8 mouse cellular contexts compared by ENCODE assay signal in genomic region chr9:72766789-72767349, GRCm38 (mm10). TPM values are rescaled to one million over a fixed set of nuclear protein-coding genes. Genes with fewer than 3 reads are reported as not detected.
A peak's percentile ranks its signal among the peaks of the same experiment; 100 is the strongest.
DNase-seq lines count a peak whose midpoint lies in the region; ATAC-seq and TF ChIP-seq lines count a peak whose summit lies in the region.

No protein-coding gene starts in this region.

- in situ Hi-C loops in CH12.LX (cut with MboI; ENCODE audit: low pct_ligation_motif_present, low pct_unique_long_range_greater_than_20kb, low sequenced_read_pairs) = loop anchor here (10.0 to 25.0 kb wide), 2 partner anchors 98 to 320 kb away; no protein-coding TSS in a partner anchor

- peak; percentile 90 for TF ChIP-seq RAD21 in CH12.LX (IDR thresholded peaks at IDR 0.05; ENCODE audit: low read depth, low read length)

- TF ChIP-seq EP300 in CH12.LX (IDR thresholded peaks at IDR 0.05; ENCODE audit: low read length) = no peak
- TF ChIP-seq EP300 in heart, postnatal 0 days (IDR thresholded peaks at IDR 0.05; ENCODE audit: low read depth) = no peak
- no peak for TF ChIP-seq EP300 in liver, embryonic 14.5 days (IDR thresholded peaks at IDR 0.05; ENCODE audit: low read depth)

- no peaks in the 10 kb centered on the region for H3K36me3 ChIP-seq in CH12.LX (replicated peaks in 1 of 2; ENCODE audit: control insufficient read depth in 1 of 2, insufficient read depth in 1 of 2, low read length in 1 of 2)
- H3K36me3 ChIP-seq in forebrain, embryonic 13.5 days (ENCODE audit: poor library complexity, severe bottlenecking) = no peaks in the 10 kb centered on the region
- H3K36me3 ChIP-seq in heart, postnatal 0 days (replicated peaks; ENCODE audit: control insufficient read depth, insufficient read depth, low read length) = no peaks in the 10 kb centered on the region
- H3K36me3 ChIP-seq in liver, embryonic 14.5 days (replicated peaks; ENCODE audit: control insufficient read depth, insufficient read depth, low read depth) = no peaks in the 10 kb centered on the region
- H3K36me3 ChIP-seq in neural tube, embryonic 13.5 days = no peaks in the 10 kb centered on the region

- WGBS in forebrain, embryonic 13.5 days = under 1% methylated on average over 17 of the region's 17 CpGs
- WGBS in heart, postnatal 0 days = 1% methylated on average over 17 of the region's 17 CpGs
- 2% methylated on average over 17 of the region's 17 CpGs for WGBS in liver, embryonic 14.5 days (ENCODE audit: insufficient replicate concordance)
- WGBS in neural tube, embryonic 13.5 days = under 1% methylated on average over 17 of the region's 17 CpGs

- H3K79me2 ChIP-seq in CH12.LX (replicated peaks; ENCODE audit: control insufficient read depth, extremely low read depth, insufficient read depth, poor library complexity, severe bottlenecking) = no peaks in the 10 kb centered on the region; the same call in 1 of the 2 replicates

- ATAC-seq in forebrain, embryonic 13.5 days = peak; percentile 77
- ATAC-seq in heart, postnatal 0 days (ENCODE audit: insufficient read depth, low read depth) = peak; percentile 63
- peak; percentile 41; the same call in 1 of the 2 replicates for ATAC-seq in liver, embryonic 14.5 days (ENCODE audit: insufficient read depth)
- peak; percentile 69 for ATAC-seq in neural tube, embryonic 13.5 days (ENCODE audit: low read depth)

- dilution Hi-C loops in CH12.LX (cut with MboI; ENCODE audit: extremely low pct_ligation_motif_present, extremely low pct_unique_long_range_greater_than_20kb, low sequenced_read_pairs) = no loop called here

- peaks cover 2 to 9% of the 10 kb centered on the region in 2 experiments; a peak in 2 of 4 replicates for H3K4me1 ChIP-seq in CH12.LX (ENCODE audit: control insufficient read depth in 1 of 2, insufficient read depth in 2 of 2)
- peaks cover 15% of the 10 kb centered on the region for H3K4me1 ChIP-seq in forebrain, embryonic 13.5 days
- 0 out of 2 replicates have a peak, but pooled peaks cover 4% of the 10 kb centered on the region for H3K4me1 ChIP-seq in heart, postnatal 0 days (ENCODE audit: control insufficient read depth, insufficient read depth)
- peaks cover 0 to 3% of the 10 kb centered on the region in 2 experiments; a peak in 1 of 4 replicates for H3K4me1 ChIP-seq in liver, embryonic 14.5 days (replicated peaks; ENCODE audit: control insufficient read depth in 2 of 2, insufficient read depth in 2 of 2, low read length in 1 of 2)
- peaks cover 15% of the 10 kb centered on the region for H3K4me1 ChIP-seq in neural tube, embryonic 13.5 days (replicated peaks)

- H3K9me3 ChIP-seq in CH12.LX (replicated peaks; ENCODE audit: low read length) = no peaks in the 10 kb centered on the region
- H3K9me3 ChIP-seq in forebrain, embryonic 13.5 days (replicated peaks) = no peaks in the 10 kb centered on the region
- no peaks in the 10 kb centered on the region for H3K9me3 ChIP-seq in heart, postnatal 0 days (replicated peaks; ENCODE audit: control insufficient read depth, low read length)
- no peaks in the 10 kb centered on the region for H3K9me3 ChIP-seq in liver, embryonic 14.5 days (ENCODE audit: control insufficient read depth, low read length)
- H3K9me3 ChIP-seq in neural tube, embryonic 13.5 days = no peaks in the 10 kb centered on the region

- H3K4me3 ChIP-seq in CH12.LX (replicated peaks in 1 of 3; ENCODE audit: low read depth in 2 of 3, low read length in 2 of 3, poor library complexity in 1 of 3) = peak overlapping the region in 2 of 3 experiments; percentile 34 to 39
- peak overlapping the region; percentile 41 for H3K4me3 ChIP-seq in forebrain, embryonic 13.5 days
- peak overlapping the region; percentile 39 for H3K4me3 ChIP-seq in heart, postnatal 0 days (ENCODE audit: low read depth, low read length)
- H3K4me3 ChIP-seq in liver, embryonic 14.5 days (ENCODE audit: insufficient read depth in 1 of 2, low read depth in 2 of 2, low read length in 2 of 2) = peak overlapping the region; percentile 28 to 40
- peak overlapping the region; percentile 40 for H3K4me3 ChIP-seq in neural tube, embryonic 13.5 days

- TF ChIP-seq POLR2A in CH12.LX (IDR thresholded peaks at IDR 0.05; ENCODE audit: low read depth, low read length) = no peak

- H3K27me3 ChIP-seq in CH12.LX (replicated peaks) = no peaks in the 10 kb centered on the region
- no peaks in the 10 kb centered on the region for H3K27me3 ChIP-seq in forebrain, embryonic 13.5 days
- H3K27me3 ChIP-seq in heart, postnatal 0 days (ENCODE audit: control insufficient read depth, insufficient read depth, low read length) = no peaks in the 10 kb centered on the region
- H3K27me3 ChIP-seq in liver, embryonic 14.5 days (ENCODE audit: control insufficient read depth, insufficient read depth, low read length) = no peaks in the 10 kb centered on the region
- peaks cover 7% of the 10 kb centered on the region; the same call in 1 of the 2 replicates for H3K27me3 ChIP-seq in neural tube, embryonic 13.5 days

- peak overlapping the region; percentile 54; the same call in 1 of the 2 replicates for H3K4me2 ChIP-seq in CH12.LX (ENCODE audit: insufficient read depth, low read depth, poor library complexity, severe bottlenecking)
- H3K4me2 ChIP-seq in forebrain, embryonic 13.5 days = peak overlapping the region; percentile 68
- peak overlapping the region; percentile 65 for H3K4me2 ChIP-seq in heart, postnatal 0 days (ENCODE audit: low read depth, low read length)
- peak overlapping the region; percentile 60 for H3K4me2 ChIP-seq in liver, embryonic 14.5 days (ENCODE audit: low read depth)
- peak overlapping the region; percentile 72 for H3K4me2 ChIP-seq in neural tube, embryonic 13.5 days

- no peak overlapping the region for H3K9ac ChIP-seq in CH12.LX (ENCODE audit: insufficient read depth, low read depth)
- H3K9ac ChIP-seq in forebrain, embryonic 13.5 days = peak overlapping the region; percentile 62
- H3K9ac ChIP-seq in heart, postnatal 0 days (replicated peaks; ENCODE audit: low read depth, low read length) = no peak overlapping the region
- H3K9ac ChIP-seq in liver, embryonic 14.5 days (replicated peaks) = no peak overlapping the region; the same call in 1 of the 2 replicates
- peak overlapping the region; percentile 77 for H3K9ac ChIP-seq in neural tube, embryonic 13.5 days

- TF ChIP-seq CTCF in CH12.LX (conservative IDR thresholded peaks at IDR 0.05 in 1 of 2, IDR thresholded peaks at IDR 0.05 in 1 of 2; ENCODE audit: low read depth in 2 of 2, low read length in 2 of 2) = peak; percentile 37 to 94; a peak in 3 of 4 replicates
- TF ChIP-seq CTCF in heart, postnatal 0 days (IDR thresholded peaks at IDR 0.05; ENCODE audit: low read depth) = peak; percentile 92
- TF ChIP-seq CTCF in liver, embryonic 14.5 days (IDR thresholded peaks at IDR 0.05; ENCODE audit: low read depth) = peak; percentile 77

- DNase-seq in CH12.LX (ENCODE audit: extremely low read depth) = peak; percentile 79
- peak; percentile 80 for DNase-seq in c-Kit-positive CD71-negative TER-119-negative erythroid progenitor cells, embryonic 14.5 days (ENCODE audit: low read depth)
- DNase-seq in heart, postnatal 0 days (ENCODE audit: low spot score) = peak; percentile 84
- DNase-seq in kidney, postnatal 36 days = peak; percentile 83 to 93
- peak; percentile 30 to 37 (median 35) for DNase-seq in liver, embryonic 14.5 days (ENCODE audit: low read depth in 3 of 3, low spot score in 3 of 3)
- peak; percentile 77 for DNase-seq in telencephalon, adult 2 months (ENCODE audit: low read depth, low spot score)

- H3K27ac ChIP-seq in CH12.LX (ENCODE audit: insufficient read depth, low read depth) = no peak overlapping the region
- 0 out of 2 replicates have a peak overlapping the region, but pooled peaks have one; percentile 19 for H3K27ac ChIP-seq in forebrain, embryonic 13.5 days
- no peak overlapping the region for H3K27ac ChIP-seq in heart, postnatal 0 days (ENCODE audit: low read depth)
- H3K27ac ChIP-seq in liver, embryonic 14.5 days = no peak overlapping the region
- peak overlapping the region; percentile 71 for H3K27ac ChIP-seq in neural tube, embryonic 13.5 days (replicated peaks)

TF ChIP-seq in CH12.LX, 34 proteins besides CTCF, POLR2A, EP300 and RAD21:
- TF ChIP-seq MXI1 (IDR thresholded peaks at IDR 0.05; ENCODE audit: low read depth, low read length) = 0 out of 2 replicates have a peak, but pooled peaks have one; percentile 43
- TF ChIP-seq ZC3H11A (IDR thresholded peaks at IDR 0.05; ENCODE audit: low read depth, low read length) = peak; percentile 20; the same call in 1 of the 2 replicates
- TF ChIP-seq ELF1 (IDR thresholded peaks at IDR 0.05; ENCODE audit: low read depth, low read length) = peak; percentile 60
- peak; percentile 76 for TF ChIP-seq SMC3 (IDR thresholded peaks at IDR 0.05; ENCODE audit: low read depth, low read length)
- TF ChIP-seq TCF12 (IDR thresholded peaks at IDR 0.05; ENCODE audit: low read depth, low read length) = 0 out of 2 replicates have a peak, but pooled peaks have one; percentile 12
- 0 out of 2 replicates have a peak, but pooled peaks have one; percentile 38 for TF ChIP-seq MYC (IDR thresholded peaks at IDR 0.05; ENCODE audit: low read depth, low read length)
- TF ChIP-seq USF2 (conservative IDR thresholded peaks at IDR 0.05; ENCODE audit: low read depth, low read length) = no peak
- no peak for TF ChIP-seq KAT2A (IDR thresholded peaks at IDR 0.05; ENCODE audit: insufficient replicate concordance, low read length)

RNA-seq across cellular contexts. Expression of gene Prtg, which starts 39.8 kb away (rescaled TPM):
- total RNA-seq in CH12.LX (2012; rRNA removed) (not detected in 2 replicates), CH12.LX (2014; rRNA removed) (0.22 TPM in 1 of 2 replicates, not detected in the other)
- 0.04 TPM in 1 of 2 replicates, not detected in the other for polyA plus RNA-seq in CH12.LX (2012; ENCODE audit: insufficient read length, low read depth)
- polyA plus RNA-seq in forebrain, embryonic 13.5 days (2015; fragmentation: Nextera tagmentation; extraction: Ambion mirVana) = 0.43 and 0.74 TPM in 2 replicates
- total RNA-seq in heart, postnatal 0 days (2014; rRNA removed; ENCODE audit: low replicate concordance) = 0.04 and 0.73 TPM in 2 replicates
- 0.15 and 0.31 TPM in 2 replicates for polyA plus RNA-seq in heart, postnatal 0 days (2015; fragmentation: Nextera tagmentation; extraction: Ambion mirVana)
- polyA plus RNA-seq in liver, embryonic 14.5 days (2012; rRNA removed) = 0.01 and 0.03 TPM in 2 replicates
- 0.03 and 0.04 TPM in 2 replicates for polyA plus RNA-seq in liver, embryonic 14.5 days (2014; fragmentation: Nextera tagmentation; extraction: Ambion mirVana)
- 0.51 and 0.52 TPM in 2 replicates for polyA plus RNA-seq in neural tube, embryonic 13.5 days (2015; fragmentation: Nextera tagmentation; extraction: Ambion mirVana)

Comparison
In these comparisons a context has a peak if more than half of its experiments do, and no peak if none do; other contexts are left out.
1. DNase-seq: peak in every context shown above with its lines; median percentile 88 in kidney, postnatal 36 days; 84 in heart, postnatal 0 days; 80 in c-Kit-positive CD71-negative TER-119-negative erythroid progenitor cells, embryonic 14.5 days; 79 in CH12.LX; 77 in telencephalon, adult 2 months; 35 in liver, embryonic 14.5 days.
2. H3K27ac ChIP-seq: peak in forebrain, embryonic 13.5 days (single experiment) and neural tube, embryonic 13.5 days (single experiment); none in CH12.LX (single experiment), heart, postnatal 0 days (single experiment) and liver, embryonic 14.5 days (single experiment).
3. H3K9ac ChIP-seq: peak in forebrain, embryonic 13.5 days (single experiment) and neural tube, embryonic 13.5 days (single experiment); none in CH12.LX (single experiment), heart, postnatal 0 days (single experiment) and liver, embryonic 14.5 days (single experiment).
4. Peak in every context shown above with its lines, with median percentiles within 50 percentile points of each other: H3K4me2 ChIP-seq, H3K4me3 ChIP-seq, CTCF ChIP-seq and ATAC-seq.